Mouse (Mus musculus): ENCODE data around the gene Elf4.

- TF ChIP-seq POLR2A (IDR thresholded peaks at IDR 0.05; ENCODE audit: control insufficient read depth in 1 of 2, insufficient read depth in 1 of 2, low read depth in 1 of 2, low read length in 2 of 2, poor library complexity in 1 of 2) (no peak), CTCF (IDR thresholded peaks at IDR 0.05 in 2 of 3, conservative IDR thresholded peaks at IDR 0.05 in 1 of 3; ENCODE audit: control insufficient read depth in 1 of 3, insufficient read depth in 1 of 3, low read depth in 2 of 3, low read length in 3 of 3, poor library complexity in 1 of 3, severe bottlenecking in 1 of 3) (no peak), POLR2AphosphoS2 (IDR thresholded peaks at IDR 0.05; ENCODE audit: low read length) (no peak), RCOR1 (IDR thresholded peaks at IDR 0.05; ENCODE audit: low read depth, low read length) (no peak), SMC3 (IDR thresholded peaks at IDR 0.05; ENCODE audit: low read depth, low read length) (no peak), E2F4 (IDR thresholded peaks at IDR 0.05; ENCODE audit: borderline replicate concordance, low read depth, low read length) (no peak), RAD21 (IDR thresholded peaks at IDR 0.05; ENCODE audit: low read depth, low read length) (no peak), ELF1 (IDR thresholded peaks at IDR 0.05; ENCODE audit: low read depth, low read length) (no peak), JUND (IDR thresholded peaks at IDR 0.05; ENCODE audit: low read depth, low read length) (no peak)
Measured at GRCm38 (mm10) chrX:48493763-48494162, 30.8 kb upstream of the Elf4 start.
